Mouse (Mus musculus) kidney, adult 18-20 months (tissue): ENCODE measurements at regions not wholly inside any gene's neighbourhood (a gene's known extent, or its start where the extent isn't known, plus 50 kb on each side); places are given as distances from the start of the nearest gene placed in this dataset.

Source experiments
- DNase-seq: peaks from one replicate; pipeline ENCODE4 v3.0.0; 2021

GRCm38 (mm10) chr17:9845451-9846075 is 176.0 kb upstream of the Pabpc6 start:
- DNase-seq, result no peak

GRCm38 (mm10) chr17:9841103-9841502 is 171.6 kb upstream of the Pabpc6 start:
- no peak for DNase-seq

GRCm38 (mm10) chr17:9839256-9839655 is 169.7 kb upstream of the Pabpc6 start:
- no peak for DNase-seq

- DNase-seq, result no peak
These were observed 167.7 kb upstream of the Pabpc6 start for GRCm38 (mm10) chr17:9836995-9837842.

- DNase-seq, result no peak
These were observed 160.4 kb upstream of the Pabpc6 start for GRCm38 (mm10) chr17:9829895-9830294.

GRCm38 (mm10) chr17:9821358-9821757 is 151.8 kb upstream of the Pabpc6 start:
- no peak for DNase-seq

GRCm38 (mm10) chr17:9817056-9817455 is 147.5 kb upstream of the Pabpc6 start:
- no peak for DNase-seq

GRCm38 (mm10) chr17:9797069-9797468 is 127.6 kb upstream of the Pabpc6 start:
- no peak for DNase-seq

GRCm38 (mm10) chr17:9796225-9796988 is 126.9 kb upstream of the Pabpc6 start:
- DNase-seq, result no peak

- DNase-seq, result no peak
These were observed 109.3 kb upstream of the Pabpc6 start for GRCm38 (mm10) chr17:9778866-9779265.

GRCm38 (mm10) chr17:9777165-9777564 is 107.6 kb upstream of the Pabpc6 start:
- DNase-seq, result no peak

GRCm38 (mm10) chr17:9776286-9777016 is 106.9 kb upstream of the Pabpc6 start:
- DNase-seq, result no peak

GRCm38 (mm10) chr17:9775668-9776151 is 106.2 kb upstream of the Pabpc6 start:
- DNase-seq, result no peak

GRCm38 (mm10) chr17:9774740-9775629 is 105.5 kb upstream of the Pabpc6 start:
- no peak for DNase-seq

GRCm38 (mm10) chr17:9773744-9774143 is 104.2 kb upstream of the Pabpc6 start:
- DNase-seq, result no peak

GRCm38 (mm10) chr17:9768275-9768674 is 98.8 kb upstream of the Pabpc6 start:
- peak; percentile 17 for DNase-seq

GRCm38 (mm10) chr17:9765680-9766250 is 96.2 kb upstream of the Pabpc6 start:
- no peak for DNase-seq

GRCm38 (mm10) chr17:9764701-9765359 is 95.3 kb upstream of the Pabpc6 start:
- peak; percentile 61 for DNase-seq

GRCm38 (mm10) chr17:9764041-9764606 is 94.6 kb upstream of the Pabpc6 start:
- no peak for DNase-seq

- no peak for DNase-seq
These were observed 93.6 kb upstream of the Pabpc6 start for GRCm38 (mm10) chr17:9763110-9763509.
